Mouse (Mus musculus) liver, postnatal 0 days (tissue): ENCODE data around the gene Gm13762.

Experiments
- CTCF ChIP-seq: sonication (generic); IDR thresholded peaks from 2 replicates; pipeline ENCODE4 v1.5.1; 2016; ENCODE audit warnings: antibody characterized with exemption, low read depth
- EP300 ChIP-seq: IDR thresholded peaks from 2 replicates; pipeline ENCODE4 v1.6.1; 2016; ENCODE audit warnings: antibody characterized with exemption, low read depth, mild to moderate bottlenecking

GRCm38 (mm10) chr2:88980181-88980580 lies at the start of gene Gm13762:
- TF ChIP-seq EP300: no peak
- no peak for TF ChIP-seq CTCF
